Mouse (Mus musculus) heart, postnatal 0 days (tissue): ENCODE measurements around the gene Nr4a3.

ENCODE experiments used
- CTCF ChIP-seq: IDR thresholded peaks from 2 replicates; pipeline ENCODE4 v1.5.1; 2016; ENCODE audit warnings: antibody characterized with exemption, control low read depth, low read depth
- EP300 ChIP-seq: IDR thresholded peaks from 2 replicates; pipeline ENCODE4 v1.6.1; 2016; ENCODE audit warnings: antibody characterized with exemption, low read depth

GRCm38 (mm10) chr4:48029652-48030051 is 15.3 kb upstream of the Nr4a3 start:
- TF ChIP-seq EP300 (no peak), CTCF (peak; percentile 36)
